Mouse (Mus musculus) adrenal gland, postnatal 25 days (tissue): Measurements from ENCODE around the gene Gdpd5. TPM values are rescaled to one million over a fixed set of nuclear protein-coding genes. Genes with fewer than 3 reads are reported as not detected.

ENCODE experiments used
- DNase-seq: peaks from one replicate; pipeline ENCODE4 v3.0.0; 2021; ENCODE audit warnings: mixed read lengths
- total RNA-seq: library from RNA; stranded (reverse); gene quantifications from 2 replicates; pipeline ENCODE4 v1.2.3, GENCODE M21; 2021

Gene Gdpd5
- total RNA-seq, 1 experiment from 2014 or later = 9.9 TPM

DNA sequence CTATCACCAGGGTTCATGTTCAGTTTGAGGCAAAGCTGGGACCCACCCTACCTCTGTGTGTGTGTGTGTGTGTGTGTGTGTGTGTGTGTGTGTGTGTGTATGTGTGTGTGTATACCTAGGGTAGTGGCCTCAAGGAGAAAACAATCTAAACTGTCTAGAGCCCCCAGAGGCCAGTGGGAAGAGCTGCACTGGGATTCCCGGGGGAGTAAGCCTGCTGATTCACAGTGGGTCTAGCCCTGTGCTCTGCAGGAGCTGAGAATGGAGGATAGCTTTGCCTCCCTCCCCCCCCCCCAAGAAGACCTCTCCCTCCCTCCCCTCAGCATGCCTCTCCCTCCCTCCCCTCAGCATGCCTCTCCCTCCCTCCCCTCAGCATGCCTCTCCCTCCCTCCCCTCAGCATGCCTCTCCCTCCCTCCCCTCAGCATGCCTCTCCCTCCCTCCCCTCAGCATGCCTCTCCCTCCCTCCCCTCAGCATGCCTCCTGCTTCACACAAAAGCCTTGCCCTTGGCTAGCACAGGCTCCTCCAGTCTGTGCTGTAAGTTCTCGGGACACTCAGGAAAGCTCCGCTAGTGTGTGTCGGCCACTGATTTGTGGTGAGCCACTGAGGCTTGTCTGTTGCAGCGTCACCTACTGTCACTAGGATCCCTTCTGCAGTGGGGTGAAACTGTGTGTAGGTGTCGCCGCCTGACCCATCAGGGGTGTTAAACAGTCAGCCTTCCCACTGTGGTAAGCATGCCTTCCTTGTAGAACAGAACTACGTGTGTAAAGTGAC lies 24.4 kb downstream of the Gdpd5 start:
- DNase-seq = no peak

DNA sequence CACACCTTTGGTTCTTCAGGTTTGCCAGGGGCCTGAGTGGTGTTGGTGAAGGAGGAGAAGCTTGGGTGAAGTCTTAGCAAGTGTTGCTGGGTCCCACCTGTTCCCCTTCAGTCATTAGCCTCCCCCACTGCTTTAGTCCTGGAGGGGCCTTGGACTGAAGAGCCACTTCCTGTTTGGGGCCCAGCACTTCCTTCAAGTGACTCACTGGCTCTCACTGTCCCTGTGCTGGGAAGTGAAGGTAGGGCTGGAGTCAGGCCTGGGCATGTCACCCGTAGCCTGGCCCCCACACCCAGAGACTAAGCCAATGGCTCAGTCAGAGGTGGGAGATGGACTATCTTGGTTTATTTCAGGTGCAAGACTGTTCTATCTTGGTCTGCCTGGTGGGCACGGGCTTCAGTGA lies 26.4 kb downstream of the Gdpd5 start:
- DNase-seq = no peak

DNA sequence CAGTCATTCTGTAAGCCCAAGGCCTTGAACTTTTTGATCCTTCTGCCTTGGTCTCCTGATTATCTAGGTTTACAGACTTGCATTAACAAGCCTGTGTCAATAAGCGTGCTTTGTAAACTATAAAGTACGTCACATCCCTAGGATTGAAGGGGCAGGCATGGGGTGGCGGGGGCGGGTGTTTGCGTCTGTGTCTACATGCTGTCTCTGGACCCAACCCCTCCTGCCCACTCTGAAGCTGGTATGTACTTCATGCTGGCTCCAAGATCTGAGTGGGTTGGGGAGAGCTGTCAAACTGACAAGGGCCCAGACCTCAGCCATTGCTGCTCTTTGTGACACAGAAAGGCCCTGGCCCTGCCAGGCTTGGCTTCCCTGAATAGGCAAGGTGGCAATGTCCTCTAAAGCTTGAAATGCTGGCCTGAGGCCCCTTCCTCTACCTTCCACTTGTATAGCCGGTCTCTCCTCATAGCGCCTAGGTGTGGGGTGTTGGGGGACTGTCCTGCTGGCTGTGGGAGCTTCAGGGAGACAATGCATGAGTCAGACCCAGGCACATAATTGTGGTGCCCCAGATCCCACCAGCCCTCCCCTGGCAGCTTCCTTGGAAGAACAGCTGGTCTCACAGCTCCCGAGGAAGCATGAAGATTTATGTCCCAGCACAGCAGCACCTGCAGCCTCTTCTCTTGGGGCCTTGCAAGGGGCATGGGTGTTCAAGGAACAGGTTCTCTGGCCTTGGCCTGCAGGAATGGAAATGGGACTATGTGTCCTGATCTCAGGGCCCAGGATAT lies 28.4 kb downstream of the Gdpd5 start:
- DNase-seq = no peak

DNA sequence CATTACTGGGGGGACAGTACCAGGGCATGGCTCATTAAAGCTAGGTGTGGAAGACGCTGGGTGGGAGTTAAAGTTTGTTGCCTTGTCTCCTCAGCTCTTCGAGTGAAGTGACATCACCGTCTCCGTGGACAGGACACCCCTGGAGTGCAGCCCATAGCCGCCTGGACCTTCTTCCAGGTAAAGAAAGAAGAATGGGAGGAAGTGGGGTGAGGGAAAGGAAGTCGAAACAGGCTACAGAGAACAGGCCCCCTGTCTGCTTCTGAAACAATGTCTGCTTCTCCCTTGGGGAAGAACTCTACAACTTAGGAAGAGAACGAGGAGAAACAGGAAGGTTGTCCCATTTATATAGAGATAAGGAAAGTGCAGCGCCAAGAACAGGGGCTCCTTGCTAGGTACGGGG lies 29.1 kb downstream of the Gdpd5 start:
- DNase-seq = no peak

DNA sequence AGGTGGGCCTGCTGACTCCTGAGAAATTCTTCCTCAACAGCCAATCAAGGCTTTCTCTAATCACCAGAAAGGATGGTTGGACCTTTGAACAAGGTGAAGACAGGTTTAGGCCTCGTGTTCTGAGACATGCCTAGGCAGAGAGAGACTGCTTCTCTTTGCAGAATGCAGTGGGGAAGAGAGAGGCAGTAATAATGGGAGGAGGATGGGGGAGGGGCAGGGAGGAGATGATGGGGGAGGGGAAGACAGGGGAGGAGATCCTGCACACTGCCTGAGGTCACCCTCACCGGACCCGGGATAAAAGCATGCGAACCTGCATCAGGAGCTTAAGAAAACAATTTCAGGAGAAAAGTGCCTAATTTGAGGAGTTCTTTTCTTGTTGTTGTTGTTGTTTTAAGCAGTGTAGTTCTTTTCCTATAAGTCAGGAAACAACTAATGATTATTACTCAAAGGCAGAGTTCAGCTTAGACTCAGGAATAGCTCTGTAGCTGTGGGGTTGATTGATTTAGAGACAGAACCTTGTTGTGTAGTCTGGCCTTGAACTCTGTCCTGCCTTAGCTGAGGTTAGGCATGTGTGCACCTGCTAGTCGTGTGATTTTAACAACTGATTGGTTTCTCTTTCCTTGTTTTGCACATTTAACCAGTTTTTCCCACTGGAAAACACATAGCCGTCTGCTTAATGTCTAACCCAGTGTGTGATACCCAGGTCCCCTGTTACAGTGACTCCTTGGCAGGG lies 30.0 kb downstream of the Gdpd5 start:
- no peak for DNase-seq

DNA sequence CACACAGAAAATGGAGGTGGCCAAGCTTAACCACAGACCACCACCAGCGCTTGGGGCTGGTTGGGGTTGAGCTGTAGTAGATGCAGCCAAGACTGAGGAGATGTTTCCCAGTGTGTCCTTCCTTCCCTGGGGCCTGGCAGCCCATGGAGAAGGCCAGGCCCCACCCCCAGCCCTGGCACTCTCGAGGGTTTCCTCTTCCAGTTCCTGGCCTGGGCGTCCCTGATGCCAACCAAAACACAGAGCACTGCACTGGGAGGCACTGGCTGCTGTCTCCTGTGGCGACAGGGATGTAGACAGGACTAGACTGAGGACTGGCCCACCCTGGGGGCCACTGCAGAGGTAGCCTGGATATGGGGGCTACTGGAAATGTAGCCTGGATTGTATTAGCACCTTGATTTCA lies 33.8 kb downstream of the Gdpd5 start:
- DNase-seq = peak; percentile 34

DNA sequence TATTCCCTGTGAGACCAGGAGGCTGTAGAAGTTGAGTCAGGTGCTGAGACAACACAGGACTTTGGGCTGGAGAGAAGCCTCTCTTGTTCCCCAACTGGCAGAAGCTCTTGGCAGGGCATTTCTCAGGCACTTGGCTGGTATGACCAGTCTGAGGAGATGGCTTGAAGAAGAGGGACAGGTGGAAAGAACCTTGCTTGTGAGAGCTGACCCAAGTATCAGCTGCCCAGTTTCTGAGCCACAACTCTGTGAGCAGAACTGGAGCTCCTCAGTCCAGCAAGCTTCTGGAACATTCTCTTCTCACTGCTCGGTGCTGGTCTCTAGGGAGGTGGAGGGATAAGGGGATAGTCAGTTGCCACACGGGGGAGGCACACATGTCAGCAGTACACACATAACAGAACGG lies 38.1 kb downstream of the Gdpd5 start:
- no peak for DNase-seq

DNA sequence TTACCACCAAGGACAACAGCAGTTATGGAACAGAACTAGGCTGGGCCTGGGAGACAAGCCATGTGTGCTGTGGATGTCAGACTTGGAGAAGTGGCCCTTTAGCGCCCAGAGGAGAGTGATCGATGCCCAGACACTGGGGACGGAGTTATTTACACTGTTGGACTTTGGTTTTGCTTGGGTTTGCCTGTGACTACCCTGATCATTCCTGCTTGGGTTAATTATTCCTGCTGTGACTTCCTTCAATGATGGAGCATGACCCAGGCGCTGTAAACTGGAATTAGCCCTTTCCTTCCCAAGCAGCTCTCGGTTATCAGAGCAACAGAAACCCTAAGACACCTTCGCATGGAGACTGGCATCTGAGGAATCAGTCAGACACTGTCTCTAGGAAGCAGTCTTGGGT lies 39.8 kb downstream of the Gdpd5 start:
- DNase-seq = no peak

DNA sequence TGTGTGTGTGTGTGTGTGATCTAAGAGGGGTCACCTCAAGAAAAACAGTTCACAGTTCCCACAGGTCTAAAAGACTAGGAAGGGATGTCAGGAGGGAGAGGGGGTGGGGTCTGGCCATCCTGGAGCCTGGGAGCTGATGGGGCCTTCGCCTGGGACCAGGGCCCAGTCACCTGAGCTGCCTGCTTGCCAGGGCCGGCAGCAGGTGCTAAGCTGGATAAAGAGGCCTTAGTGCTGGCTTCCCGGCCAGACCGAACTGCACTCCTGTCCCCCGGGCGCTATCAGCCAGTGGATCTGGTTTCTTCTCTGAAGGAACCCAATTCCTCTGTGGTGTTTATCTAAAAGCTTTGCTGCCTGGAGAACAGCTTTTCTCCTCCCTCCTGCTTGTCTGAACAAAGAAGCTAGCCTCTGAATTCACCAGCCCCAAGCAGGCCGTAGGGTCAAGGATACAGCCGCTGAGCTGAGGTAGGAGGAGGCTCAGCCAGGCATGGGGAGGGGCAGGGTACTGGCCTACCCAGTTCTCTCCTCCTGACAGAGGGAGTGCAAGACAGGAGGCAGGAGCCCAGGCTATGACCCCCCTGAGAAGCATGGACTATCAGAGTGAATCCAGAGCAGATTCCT lies 43.4 kb downstream of the Gdpd5 start:
- peak; percentile 37 for DNase-seq

DNA sequence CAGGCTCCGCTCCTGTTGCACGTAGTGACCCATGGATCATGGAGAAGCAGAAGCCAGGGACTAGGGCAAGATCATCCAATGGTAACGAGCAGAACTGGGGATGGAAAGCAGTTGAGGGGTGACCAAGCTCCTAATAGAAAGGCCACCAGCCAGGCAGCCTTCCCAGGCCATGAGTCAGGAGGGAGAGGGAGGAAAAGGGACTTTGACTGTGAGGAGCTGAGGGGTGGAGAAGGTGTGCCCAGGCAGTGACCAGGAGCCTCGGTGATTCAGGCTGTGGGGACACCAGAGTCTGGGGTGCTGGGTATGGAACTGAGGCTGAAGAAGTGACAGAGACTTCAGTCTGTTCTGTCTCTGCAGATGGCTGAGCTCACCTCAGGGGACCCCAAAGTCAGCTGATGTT lies 44.5 kb downstream of the Gdpd5 start:
- DNase-seq = peak; percentile 31

DNA sequence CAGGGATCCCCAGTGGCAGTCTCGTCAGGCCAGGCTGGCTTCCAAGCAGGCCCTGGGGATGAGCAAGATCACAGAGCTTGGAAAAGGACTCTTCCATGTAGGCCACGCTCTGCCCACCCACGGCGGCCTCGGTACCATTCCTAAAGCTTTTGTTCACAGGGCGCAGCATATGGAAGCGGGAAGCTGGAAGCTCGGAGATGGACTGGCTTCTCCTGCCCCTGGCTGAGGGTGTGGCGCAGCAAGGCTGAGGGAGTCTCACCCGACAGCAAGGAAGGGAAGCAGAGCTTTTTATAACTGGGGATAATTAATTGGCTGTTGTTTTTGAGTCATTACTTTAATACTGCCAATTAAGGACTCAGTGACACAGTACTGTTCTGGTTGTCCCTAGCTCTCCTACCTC lies 45.8 kb downstream of the Gdpd5 start:
- no peak for DNase-seq

DNA sequence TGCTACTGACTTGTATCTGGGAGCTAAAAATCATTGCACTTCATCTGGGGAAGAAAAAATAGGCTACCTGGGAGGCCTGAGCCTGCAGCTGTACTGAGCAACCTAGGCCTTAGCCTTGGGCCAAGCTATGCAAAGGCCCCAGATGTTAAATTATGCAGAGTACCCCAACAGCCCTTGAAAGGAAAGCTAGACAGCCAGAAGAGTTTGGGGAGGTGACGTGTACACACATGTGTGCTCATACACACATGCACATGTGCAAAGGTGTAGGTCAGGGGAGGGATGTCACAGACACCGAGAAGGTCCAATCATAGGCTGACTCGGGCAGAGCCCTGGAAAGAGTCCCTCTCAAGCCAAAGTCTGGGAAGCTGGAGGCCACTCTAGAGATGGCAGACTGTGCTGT lies 46.8 kb downstream of the Gdpd5 start:
- no peak for DNase-seq

DNA sequence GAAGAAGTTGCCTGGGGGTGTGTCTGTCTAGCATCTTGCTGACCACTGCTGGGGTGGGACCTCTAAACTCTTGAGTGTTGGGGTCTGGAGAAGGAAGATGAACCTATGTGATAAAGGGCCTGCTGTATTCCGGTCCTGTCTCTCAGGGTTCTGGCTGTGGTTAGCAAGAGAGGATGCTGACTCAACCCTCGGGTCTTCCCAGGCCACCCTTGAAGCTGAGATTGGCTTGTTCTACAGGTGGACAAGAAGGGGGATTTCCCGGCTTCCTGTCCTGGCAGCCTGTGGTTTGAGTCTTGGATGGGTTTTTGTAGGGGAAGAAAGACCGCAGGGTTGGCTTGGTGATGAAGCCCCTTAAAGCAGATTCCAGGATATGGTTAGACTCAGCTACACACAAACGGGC lies 47.6 kb downstream of the Gdpd5 start:
- DNase-seq = no peak

DNA sequence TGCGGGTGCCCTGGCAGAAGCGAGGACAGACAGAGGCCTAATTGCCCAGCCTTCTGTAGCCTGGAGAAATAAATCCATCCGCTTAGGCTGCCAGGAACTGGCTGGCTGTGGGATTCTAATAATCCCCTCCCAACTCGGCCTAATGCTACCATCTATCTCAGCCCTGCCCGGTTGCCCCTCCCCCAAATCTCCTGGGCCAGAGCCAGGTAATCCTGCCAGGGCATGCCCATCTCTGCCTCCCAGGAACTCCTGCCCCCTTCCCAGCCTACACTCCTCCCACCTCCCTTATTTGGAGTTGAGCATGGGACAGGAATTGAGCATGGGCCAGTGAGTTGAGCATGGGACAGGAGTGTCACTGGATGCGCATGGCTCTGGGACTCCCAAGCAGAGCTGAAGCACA lies 48.6 kb downstream of the Gdpd5 start:
- no peak for DNase-seq

DNA sequence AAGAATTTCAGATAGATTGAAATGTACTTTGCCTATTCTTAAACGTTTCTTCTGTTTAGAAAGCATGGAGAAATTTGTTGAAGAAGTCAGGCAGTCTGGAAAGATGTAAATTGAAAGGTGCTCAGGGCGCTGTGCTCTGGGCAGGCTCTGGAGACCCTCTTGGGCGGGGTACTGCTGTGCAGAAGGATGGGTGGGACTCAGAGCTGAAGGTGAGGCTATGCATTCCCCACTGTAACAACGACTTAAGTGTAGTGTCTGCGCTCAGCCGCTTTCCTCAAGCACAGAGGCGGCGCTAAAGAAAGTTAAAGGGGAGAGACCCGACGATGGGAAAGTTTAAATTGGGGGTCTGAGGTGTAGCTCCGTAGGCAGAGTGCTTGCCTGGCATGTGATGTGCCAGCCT lies 49.0 kb downstream of the Gdpd5 start:
- DNase-seq = no peak

DNA sequence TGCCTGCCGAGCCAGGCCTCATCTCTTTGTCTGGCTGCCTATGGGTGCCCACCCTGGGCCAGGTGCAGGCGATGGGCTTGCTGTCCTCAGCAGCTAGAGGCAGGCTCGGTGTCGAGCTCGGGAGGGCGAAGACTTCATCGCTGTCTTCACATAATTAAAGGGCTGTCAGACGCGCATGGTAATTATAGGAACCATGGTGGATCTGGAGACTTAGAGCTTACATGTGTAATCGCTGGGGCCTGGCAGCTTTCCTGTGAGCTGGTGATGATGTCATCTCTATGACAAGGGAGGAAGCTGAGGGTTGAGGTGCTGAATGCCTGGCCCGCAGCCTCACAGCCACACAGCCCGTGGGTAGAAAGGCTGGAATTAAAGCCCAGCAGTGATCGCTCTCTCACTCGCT lies 51.0 kb downstream of the Gdpd5 start:
- no peak for DNase-seq

DNA sequence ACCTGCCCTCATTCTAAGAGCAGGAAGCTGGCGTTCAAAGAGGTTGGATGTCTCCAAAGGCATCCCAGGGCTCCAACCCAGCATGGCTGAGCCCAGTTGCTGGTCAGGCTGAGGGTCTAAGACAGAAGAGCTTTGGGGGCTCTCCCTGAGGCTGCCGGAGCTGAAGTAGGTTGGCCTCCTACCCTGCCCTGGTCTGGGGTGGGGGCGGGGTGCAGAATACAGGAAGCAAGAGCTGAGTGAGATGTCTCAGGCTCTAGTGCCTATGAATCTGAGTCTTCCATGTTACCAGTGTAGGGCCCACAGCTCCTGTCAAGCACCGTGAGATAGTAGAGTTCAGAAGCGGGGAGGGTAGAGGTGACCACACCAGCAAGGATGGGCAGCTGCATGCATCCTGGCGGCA lies 51.6 kb downstream of the Gdpd5 start:
- no peak for DNase-seq

DNA sequence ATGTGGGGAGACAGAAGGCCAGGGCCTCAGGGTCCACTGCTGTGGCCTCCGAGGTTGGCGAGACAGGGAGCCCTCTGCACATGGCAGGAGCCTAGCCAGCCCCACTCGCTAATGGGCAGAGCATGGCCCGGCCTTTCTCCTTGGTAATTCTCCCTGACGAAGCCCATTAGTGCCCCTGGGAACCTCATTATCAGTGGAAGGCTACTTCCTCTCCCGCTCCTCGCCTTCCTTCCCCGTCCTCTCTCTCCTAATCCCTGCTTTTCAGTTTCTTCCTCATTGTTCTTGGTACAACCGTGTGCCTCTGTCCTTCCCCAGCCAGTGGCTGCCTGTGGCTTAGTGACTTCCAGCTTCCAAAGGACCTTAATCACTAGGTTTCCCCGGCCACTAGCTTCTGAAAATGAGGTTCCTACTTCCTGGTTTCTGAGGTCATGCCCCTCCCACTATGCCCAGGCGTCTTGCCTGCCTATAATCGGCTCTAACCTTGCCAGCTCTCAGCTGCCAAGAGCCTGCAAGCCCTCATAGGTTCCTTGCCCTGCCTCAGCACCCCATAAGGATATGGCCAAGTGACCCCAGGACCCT lies 53.5 kb downstream of the Gdpd5 start:
- DNase-seq = no peak

DNA sequence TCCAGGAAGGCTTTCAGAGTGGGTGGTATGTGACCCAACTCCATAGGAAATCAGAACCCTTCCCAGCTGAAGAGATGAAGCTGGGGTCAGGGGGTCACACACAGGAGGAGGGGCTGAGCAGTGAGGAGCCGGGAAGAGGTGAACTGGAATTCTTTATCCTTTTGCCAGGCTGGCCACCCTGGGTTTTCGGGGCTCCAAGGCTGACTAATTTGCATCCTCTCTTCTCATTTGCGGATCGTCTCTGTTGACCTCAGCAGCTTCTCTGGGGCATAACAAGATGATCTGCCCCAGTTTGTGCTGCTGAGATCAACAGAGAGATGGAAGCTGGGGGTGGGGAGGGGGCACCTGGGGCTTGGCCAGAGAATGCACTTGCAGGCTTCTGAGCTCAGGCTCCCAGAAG lies 55.3 kb downstream of the Gdpd5 start:
- DNase-seq = no peak

DNA sequence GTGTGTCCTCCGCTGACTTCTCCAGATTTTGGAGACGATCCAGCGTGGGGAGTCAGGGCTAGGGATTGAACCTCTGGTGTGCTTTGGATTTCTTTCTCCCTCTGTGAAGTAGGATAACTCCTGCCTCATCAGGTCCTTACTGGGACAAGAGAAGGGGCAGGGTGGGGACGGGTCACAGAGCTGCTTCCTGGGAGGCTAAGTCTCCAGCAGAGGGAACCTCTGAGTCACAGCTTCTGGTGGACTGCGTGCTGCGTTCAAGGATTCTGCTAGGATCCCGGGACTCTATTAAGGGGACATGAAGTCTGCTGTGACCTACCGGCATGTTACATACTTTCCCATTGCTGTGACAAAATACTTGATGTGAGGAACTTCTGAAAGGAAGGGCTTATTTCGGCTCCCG lies 57.7 kb downstream of the Gdpd5 start:
- DNase-seq = no peak

DNA sequence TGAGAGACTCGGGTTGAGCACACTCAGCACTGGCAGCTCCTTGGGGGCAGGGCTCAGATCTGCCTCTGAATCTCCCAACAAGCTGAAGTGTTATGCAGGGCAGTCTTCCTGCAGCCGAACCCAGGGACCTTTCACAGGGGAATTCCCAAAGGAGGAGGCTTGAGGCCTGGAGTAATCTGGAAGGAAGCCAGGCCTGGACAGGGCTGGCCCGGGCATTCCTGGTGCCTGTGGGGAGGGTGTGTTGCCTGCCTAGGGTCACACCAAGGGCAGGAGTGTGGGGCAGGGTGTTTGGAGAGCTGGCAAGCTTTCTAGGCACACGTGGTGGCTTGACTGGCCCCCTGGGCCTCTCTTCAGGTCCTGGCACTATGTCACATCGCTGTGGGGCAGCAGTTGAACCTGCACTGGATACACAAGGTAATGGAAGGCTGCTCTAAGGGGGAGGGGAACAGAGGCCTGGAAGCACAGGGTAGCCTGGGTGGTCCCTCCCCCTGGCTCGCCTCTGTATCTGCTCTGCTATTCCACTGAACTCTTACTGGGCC lies 60.4 kb downstream of the Gdpd5 start:
- DNase-seq = peak; percentile 60

DNA sequence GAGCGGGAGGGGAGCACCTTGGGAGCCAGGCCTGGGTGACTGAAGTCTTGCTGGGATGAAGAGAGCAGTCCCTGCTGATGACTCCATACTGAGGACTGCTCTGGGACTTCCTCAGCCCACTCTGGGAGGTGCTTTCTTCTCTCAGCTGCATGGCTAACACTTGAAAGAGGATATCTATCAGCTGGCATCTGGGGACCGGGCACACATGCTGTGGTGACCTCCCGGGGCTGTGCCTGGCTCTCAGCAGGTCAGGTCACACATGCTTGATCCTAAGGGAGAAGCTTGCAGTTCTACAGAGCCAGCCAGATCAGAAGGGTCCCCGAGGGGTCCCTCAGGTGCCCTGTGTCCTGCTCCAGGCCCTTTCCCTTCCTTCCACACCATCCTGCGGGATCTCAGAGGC lies 62.0 kb downstream of the Gdpd5 start:
- no peak for DNase-seq
